Mouse (Mus musculus) neural tube, postnatal 0 days (tissue): ENCODE data around the gene Cbfa2t2. TPM values are rescaled to one million over a fixed set of nuclear protein-coding genes. Genes with fewer than 3 reads are reported as not detected.

ENCODE experiments used
- polyA plus RNA-seq: library from polyadenylated mRNA; unstranded; fragments of >200 nt; fragmentation: Nextera tagmentation; extraction: Ambion mirVana; gene quantifications from 2 replicates; pipeline ENCODE4 v1.2.1, GENCODE M21; 2015

Gene Cbfa2t2
- 23.4 and 27.1 TPM in 2 replicates for polyA plus RNA-seq

GRCm38 (mm10) chr2:154436458-154437190, at the start of gene Cbfa2t2:
Gene Cbfa2t2 (plus strand): TSS chr2:154436481.

DNA sequence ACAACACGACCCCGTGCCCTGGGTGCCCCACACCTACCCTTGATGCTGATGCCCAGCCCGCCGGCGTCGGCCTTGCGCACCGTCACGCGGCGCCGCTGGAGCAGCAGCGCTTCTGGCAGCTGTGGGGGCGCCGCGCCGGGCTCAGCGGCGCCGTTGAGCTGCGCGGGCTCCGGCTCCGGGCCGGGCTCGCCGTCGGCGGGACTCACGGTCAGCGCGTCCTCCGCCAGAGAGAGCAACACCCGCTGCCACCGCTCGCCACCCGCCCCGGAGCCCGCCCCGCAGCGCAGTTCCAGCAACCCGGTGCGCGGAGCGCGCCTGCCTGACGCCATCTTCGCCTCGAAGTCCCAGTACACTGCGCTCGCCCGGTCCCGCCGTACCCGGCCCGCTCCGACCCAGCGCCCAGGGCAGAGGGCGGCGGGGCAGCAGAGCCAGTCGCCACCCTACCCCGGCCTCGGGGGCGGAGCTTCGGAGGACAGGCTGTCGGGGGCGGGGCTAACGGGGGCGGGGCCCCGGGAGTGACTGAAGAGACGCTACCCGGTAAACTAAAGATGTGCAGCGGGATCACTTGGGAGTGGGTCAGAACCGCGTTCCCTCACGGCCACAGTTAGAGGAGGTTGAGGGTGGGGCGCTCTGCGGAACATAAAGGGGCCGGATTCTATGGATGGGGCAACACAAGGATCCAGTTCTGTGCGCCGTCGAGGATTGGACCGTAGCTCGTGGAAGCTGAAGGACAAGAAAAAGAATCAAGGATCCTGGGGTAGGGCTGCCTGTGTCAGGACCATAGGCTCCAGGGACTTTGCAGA, 28.4 kb upstream of the Cbfa2t2 start, which contains the start of gene Snta1:
TSS of gene Snta1 (minus strand) at position 457 of the 803 bp plus-strand sequence.

DNA sequence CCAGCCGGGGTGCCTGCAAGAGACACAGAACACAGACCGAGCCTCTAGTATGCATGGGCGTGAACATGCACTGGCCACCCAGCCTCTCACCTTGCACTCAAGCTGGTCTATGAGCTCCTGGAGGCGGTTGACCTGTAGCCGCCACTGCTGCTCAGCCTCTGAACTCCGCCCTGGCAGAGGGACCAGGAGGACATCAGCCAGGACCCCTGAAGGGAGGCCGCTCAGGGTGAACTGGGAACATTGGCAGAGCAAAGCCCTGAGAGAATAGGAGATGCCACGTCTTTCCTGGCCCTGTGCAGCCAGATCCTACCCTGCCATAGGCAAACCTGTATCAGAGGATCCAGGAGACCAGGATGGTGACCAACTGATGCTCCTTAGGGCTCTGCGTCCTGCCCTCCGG, 110.4 kb downstream of the Cbfa2t2 start, which contains the start of gene 1700003F12Rik:
TSS of gene 1700003F12Rik (plus strand) at position 375 of the 400 bp plus-strand sequence.

DNA sequence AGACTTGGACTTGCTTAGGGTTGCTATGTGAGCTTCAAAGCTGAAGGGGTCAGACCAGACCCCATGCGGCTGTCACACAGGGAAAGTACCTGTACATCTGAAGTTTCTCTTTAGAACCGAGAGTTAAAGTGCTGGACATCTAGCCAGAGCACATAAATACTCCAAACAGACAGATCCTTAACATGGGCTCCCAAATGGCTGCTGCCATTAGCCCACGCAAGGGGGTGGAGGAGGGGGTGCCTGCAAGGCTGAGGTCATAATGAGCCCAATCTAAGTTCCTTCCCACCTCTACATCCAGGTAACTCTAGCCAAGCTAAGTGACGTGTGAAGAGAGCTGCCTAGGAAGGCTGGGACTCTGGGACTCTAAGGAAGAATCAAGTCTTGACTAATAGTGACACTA, 115.2 kb downstream of the Cbfa2t2 start, which contains the start of gene Actl10:
TSS of gene Actl10 (plus strand) at position 301 of the 400 bp plus-strand sequence.

GRCm38 (mm10) chr2:154558264-154559039, 122.2 kb downstream of the Cbfa2t2 start, which contains the start of gene Necab3:
Gene Necab3 (minus strand): TSS chr2:154558890.

GRCm38 (mm10) chr2:154569836-154570286, 133.6 kb downstream of the Cbfa2t2 start, which contains the start of gene E2f1:
Gene E2f1 (minus strand): TSS chr2:154569892.

Other genes with a start within 250 kb of the Cbfa2t2 start
- 0.18 and 0.23 TPM in 2 replicates for gene Bpifb1, start 245.7 kb upstream of the Cbfa2t2 start, polyA plus RNA-seq
- gene Bpifb5, start 212.7 kb upstream of the Cbfa2t2 start, polyA plus RNA-seq: 0.28 and 0.39 TPM in 2 replicates
- gene Bpifb9a, start 178.6 kb upstream of the Cbfa2t2 start, polyA plus RNA-seq: not detected in 2 replicates
- not detected in 2 replicates for gene Bpifb9b, start 129.3 kb upstream of the Cbfa2t2 start, polyA plus RNA-seq
- gene Cdk5rap1, start 63.5 kb upstream of the Cbfa2t2 start, polyA plus RNA-seq: 8.5 and 14.1 TPM in 2 replicates
- gene Snta1, start 28.4 kb upstream of the Cbfa2t2 start, polyA plus RNA-seq: 25.7 and 27.5 TPM in 2 replicates
- gene 1700003F12Rik, start 110.6 kb downstream of the Cbfa2t2 start, polyA plus RNA-seq: 5.6 and 5.7 TPM in 2 replicates
- gene Actl10, start 115.3 kb downstream of the Cbfa2t2 start, polyA plus RNA-seq: 0.15 and 0.17 TPM in 2 replicates
- gene Necab3, start 122.4 kb downstream of the Cbfa2t2 start, polyA plus RNA-seq: 21.1 and 24.0 TPM in 2 replicates
- 3.9 and 5.0 TPM in 2 replicates for gene E2f1, start 133.4 kb downstream of the Cbfa2t2 start, polyA plus RNA-seq
- 25.3 and 25.4 TPM in 2 replicates for gene Pxmp4, start 167.2 kb downstream of the Cbfa2t2 start, polyA plus RNA-seq
- 1.8 and 2.4 TPM in 2 replicates for gene Zfp341, start 176.8 kb downstream of the Cbfa2t2 start, polyA plus RNA-seq
- 0.80 TPM in 1 of 2 replicates, not detected in the other for gene 4930519P11Rik, start 177.0 kb downstream of the Cbfa2t2 start, polyA plus RNA-seq
- 42.5 and 47.9 TPM in 2 replicates for gene Chmp4b, start 215.2 kb downstream of the Cbfa2t2 start, polyA plus RNA-seq